Mouse (Mus musculus): Measurements from ENCODE around the gene Rplp0.
"Not testable (repeated sequence)": the region's sequence is repeated elsewhere in the genome, so short reads cannot be mapped to it uniquely, and the experiment has no call there.

The Rplp0 gene

DNA sequence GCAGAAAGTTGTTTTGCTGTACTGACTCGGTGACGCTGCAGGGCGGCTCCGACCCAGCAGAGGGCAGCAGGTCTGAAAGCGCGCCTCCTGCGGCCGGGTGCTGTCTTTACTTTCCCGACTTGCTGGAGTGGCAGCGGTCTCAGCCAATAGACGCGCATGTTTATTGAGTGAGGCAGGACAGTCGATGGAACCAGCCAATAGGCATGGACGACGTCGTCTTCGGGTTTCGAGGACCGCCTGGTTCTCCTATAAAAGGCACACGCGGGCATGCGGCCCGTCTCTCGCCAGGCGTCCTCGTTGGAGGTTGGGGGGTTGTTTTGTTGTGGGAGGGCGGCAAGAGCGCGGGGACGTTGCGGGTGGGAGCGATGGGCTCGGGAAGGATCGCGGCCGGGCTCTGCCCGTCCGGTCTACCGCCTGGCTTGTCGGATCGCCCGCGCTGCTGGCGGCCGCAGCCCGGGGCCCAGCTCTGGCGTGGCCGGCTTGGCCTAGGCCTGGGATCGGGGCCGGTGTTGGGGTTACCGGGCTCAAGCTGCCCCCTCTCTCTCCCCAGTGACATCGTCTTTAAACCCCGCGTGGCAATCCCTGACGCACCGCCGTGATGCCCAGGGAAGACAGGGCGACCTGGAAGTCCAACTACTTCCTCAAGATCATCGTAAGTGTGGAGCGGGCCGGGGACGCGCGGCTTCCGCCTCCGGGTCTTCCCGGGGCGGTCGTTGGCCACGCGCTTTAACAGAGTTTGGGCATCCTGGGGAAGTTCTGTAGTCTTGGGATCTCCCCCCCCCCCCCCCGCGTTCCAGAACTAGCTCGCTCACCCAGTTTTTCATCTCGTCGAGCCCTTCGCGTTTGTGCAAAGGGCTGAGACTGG is at the start of gene Rplp0:
TSS of gene Rplp0 (plus strand) at position 231 of the 865 bp plus-strand sequence.
- in situ Hi-C loops (cut with MboI, MseI), result no loop called here

DNA sequence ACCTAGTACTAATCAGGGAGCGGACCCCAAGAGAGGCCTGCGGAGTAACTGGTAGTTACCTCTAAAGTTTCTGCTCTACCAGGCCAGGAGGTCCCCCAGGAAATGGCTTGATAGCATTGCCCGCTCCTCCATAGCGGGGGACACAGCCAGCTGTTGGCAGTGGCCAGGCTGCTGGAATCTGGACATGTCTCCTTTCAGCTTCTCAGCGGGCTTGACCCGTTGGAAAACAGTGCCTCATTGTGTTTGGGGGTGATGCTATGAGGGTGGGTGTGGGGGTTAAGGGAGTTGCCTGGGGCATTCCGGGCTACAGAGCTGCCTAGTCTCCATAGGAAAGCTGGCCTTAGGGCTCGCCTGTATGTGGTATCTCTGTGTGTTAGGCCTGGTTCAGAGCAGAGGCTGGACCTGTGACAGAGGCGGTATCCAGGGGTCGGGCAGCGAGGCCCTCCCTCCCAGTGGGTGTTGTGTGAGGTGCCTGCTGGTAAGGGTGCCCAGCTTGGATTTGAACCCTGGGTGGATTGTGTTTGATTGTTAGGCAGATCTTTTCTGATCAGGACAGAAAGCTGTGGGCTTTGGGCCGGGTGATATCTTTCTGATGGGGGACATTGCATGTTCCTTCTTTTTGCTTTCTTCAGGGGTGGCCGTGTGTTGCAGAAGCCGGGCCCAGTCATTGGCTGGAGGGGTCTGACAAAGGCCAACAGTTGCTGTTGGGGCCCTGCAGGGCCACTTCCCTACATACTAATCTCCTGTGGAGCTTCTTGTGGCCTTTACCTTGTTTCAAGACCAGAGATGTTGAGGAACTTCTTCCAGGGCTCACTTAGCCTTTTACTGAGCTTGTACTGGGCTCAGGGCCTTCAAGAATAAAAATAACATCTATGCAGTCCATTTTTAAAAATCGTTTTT is 49.2 kb upstream of the Rplp0 start:
- in situ Hi-C loops (cut with MboI, MseI), result loop anchor here (10.0 kb wide), 1 partner anchor 1615 kb away; the partner anchor contains the start of gene Taok3

DNA sequence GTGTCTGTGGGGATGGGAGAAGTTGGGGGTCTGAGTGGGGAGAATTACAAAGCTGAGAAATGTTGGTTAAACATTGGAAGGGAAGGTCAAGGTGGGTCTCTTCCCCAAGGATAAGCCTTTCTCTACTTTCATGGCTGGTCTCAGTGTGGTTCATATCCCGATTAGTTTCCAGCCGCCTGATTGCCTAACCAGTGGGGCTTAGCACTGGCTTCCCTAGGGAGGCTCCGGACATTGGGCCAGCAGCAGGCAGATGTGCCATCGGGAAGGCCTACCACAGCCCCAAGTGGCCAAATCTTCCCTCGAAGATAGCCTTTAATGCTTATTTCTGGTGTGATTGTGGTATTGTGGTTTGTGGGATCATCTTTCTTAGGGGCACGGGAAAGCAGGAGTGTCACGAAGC is 46.9 kb upstream of the Rplp0 start:
- in situ Hi-C loops (cut with MboI, MseI), result no loop called here

DNA sequence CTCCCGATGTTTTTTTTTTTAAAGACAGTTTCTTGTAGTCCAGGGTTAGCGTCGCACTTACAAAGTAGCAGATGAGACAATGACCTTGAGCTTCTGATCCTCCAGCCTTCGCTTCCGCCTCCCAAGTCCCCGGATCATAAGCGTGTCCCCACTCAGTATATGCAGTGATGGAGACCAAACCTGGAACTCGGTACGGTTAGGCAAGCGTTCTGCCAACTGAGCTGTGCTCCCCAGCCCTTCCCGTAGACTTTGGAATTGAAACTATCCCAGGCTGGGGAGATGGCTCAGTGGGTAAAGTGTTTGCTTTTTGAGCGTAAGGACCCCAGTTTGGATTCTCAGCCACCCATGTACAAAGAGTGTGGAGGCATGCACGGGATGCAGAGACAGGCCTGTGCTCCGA is 46.0 kb upstream of the Rplp0 start:
- in situ Hi-C loops (cut with MboI, MseI), result no loop called here

DNA sequence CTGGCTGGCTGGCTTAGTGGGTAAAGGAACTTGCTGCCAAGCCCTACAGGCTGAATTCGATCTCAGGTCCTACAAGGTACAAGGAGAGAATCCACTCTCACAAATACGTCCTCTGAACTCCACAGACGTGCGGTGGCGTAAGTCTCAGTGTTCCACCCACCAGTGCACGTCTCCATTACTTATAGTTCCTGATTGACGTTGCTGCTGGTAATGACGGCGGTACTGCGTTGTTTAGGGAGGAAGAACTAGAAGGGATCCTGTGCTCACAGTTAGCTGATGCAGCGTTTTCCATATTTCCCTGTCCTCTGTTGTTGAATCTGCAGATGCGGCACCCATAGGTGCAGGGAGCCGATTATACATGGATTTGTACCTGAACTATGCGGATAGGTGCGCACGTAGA is 45.5 kb upstream of the Rplp0 start:
- in situ Hi-C loops (cut with MboI, MseI), result no loop called here

DNA sequence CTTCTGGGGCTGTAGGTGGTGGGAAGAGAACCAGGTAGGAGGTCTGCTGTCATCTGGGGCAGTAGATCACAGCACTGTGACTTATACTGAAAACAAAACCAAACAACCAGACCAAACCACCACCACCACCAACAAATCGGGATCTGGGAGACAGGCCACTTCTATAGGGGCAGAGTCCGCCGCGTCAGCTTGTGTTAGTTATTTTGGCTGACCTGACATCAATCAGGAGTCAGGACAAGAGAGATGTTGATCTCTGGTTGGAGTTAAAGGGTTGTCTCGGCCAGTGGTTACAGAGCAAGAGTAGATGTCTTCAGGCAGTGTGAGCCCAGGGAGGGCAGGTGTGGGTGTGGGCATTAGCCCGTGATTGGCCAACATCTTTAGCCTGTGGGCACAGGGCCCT is 44.9 kb upstream of the Rplp0 start:
- in situ Hi-C loops (cut with MboI, MseI), result no loop called here

DNA sequence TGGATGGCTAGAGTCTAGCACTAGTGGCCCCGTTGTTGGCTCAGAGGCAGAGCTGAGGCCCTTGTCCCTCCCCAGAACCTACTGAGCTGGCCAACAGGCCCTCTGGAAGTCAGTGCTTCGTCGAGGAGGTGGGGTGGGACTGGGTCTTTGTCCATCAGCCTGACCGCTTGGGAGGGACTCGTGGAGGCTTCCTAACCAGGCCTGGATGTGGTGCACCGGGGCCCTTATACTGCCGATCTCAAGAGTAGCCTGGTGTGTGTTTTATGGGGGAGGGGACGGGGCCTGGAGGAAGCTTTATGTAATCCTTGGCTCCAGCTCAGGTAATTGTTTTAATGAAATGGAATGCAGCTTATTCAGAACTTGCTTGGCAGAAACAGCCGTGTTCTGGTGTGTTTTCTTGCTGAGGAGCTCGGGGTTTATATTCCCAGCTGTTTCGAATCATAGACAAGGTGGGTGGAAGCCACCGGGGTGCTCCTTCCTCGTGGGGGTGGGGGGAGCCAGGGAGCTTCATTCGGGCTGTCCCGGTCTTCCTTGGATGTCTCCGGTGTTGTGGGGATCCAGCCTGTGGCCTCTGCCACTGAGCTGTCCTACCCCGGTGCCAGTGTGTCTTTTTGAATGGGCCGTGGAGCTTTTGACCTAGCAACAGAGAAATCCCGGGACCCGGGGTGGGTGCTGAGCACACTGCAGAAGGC is 44.2 kb upstream of the Rplp0 start:
- in situ Hi-C loops (cut with MboI, MseI), result no loop called here

DNA sequence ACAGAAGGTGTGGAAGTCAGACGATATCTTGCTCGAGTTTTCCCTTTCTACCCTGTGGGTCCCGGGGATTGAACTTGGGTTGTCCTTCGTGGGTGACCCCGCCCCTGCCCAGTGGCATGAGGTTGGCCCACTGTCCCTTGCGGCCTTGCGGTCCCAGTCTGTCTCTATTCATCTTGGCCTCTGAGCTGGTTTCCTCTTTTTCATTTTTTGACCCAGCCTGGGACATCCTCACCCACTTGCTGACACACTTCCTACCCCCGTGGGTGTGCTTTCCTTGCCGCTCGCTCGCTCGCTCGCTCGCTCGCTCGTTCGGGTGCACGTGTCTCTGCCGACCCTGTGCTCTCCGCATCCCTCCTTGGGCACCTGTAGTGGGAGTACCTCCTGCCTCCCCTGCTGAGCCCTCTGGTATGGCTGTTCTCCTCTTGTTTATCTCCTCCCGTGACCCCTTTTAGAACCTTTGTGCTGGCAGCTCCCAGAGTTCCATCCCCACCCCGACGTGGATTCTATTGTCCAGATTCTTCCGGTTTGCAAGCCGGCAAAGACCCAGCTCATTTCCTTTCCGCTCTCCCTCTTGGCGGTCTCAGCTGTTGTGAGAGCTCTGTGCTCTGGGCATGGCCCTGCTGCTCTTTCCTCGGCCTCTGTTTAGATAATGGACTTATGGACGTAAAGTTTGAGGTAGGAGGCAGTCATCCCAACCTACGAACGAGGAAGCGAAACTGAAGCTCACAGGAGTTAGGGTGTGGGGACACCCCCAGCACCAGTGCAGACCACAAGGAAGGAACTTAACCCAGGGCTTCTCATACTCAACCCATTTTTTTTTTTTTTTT is 43.0 kb upstream of the Rplp0 start:
- in situ Hi-C loops (cut with MboI, MseI), result no loop called here

DNA sequence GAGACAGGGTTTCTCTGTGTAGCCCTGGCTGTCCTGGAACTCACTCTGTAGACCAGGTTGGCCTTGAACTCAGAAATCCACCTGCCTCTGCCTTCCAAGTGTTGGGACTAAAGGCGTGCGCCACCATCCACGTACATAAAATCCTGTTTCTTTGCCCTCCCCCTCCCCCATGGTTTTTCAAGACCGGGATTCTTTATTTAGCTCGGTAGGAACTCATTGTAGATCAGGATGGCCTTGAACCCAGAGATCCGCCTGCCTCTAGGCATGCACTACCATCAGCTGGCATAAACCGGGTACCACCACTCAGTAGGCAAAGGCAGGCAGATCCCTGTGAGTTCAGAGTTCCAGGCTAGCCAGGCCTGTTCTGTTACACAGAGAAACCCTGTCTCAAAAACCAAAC is 42.4 kb upstream of the Rplp0 start:
- in situ Hi-C loops (cut with MboI, MseI), result no loop called here

DNA sequence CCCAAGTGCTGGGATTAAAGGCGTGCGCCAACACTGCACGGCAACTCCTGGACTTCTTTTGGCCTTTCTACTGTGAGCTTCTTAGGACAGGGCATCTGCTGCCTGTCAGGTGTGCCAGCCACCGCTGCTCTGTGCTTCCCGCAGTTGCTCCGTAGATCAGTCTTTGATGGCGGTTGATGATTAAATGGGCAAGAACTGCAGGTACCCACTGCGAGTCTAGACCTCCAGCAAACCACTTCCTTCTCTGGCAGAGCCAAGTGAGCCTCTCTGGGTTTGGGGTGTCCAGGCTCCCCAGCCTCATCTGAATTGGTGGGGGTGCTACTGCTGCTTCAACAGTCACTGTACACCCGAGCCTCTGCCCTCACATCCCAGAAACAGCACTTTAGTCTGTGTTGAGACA is 41.8 kb upstream of the Rplp0 start:
- in situ Hi-C loops (cut with MboI, MseI), result no loop called here

DNA sequence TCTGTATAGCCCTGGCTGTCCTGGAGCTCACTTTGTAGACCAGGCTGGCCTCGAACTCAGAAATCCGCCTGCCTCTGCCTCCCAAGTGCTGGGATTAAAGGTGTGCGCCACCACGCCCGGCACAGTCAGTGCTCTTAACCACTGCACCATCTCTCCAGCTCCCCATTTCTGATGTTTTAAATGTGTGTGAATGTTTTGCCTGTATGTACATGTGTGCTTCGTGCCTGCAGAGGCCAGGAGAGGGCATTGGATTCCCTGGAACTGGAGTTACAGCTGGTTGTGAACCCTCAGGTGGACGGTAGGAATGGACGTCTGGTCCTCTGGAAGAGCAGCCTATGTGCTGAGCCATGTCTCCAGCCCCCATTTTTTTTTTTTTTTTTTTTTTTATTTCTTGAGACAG is 41.1 kb upstream of the Rplp0 start:
- in situ Hi-C loops (cut with MboI, MseI), result not testable (repeated sequence)

DNA sequence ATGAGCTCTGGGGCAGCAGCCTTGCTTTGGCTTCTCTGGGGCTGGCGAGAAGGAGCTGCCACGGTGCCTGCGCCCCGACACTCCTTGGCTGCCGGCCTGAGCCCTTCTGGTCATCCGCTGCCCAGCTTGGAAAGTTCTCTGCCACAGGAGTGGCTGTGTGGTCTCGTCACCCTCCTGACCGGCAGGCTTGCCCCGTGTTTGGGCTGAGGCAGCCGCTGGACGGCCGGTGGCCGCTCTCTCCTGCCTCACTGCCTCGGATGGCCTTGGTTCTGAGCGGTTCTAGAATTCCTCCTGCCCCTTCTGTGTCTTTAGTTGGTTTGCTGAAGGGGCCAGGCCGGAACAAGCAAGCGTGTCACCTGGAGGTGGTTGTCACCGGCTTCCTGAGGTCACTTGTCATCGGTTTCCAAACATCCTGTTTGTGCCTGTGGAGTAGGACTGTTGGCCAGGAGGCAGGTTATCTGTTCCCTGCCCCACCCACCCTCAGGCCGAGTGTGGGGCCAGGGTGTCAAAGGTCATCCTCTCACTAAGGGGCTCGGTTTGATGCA is 38.9 kb upstream of the Rplp0 start:
- in situ Hi-C loops (cut with MboI, MseI), result no loop called here

DNA sequence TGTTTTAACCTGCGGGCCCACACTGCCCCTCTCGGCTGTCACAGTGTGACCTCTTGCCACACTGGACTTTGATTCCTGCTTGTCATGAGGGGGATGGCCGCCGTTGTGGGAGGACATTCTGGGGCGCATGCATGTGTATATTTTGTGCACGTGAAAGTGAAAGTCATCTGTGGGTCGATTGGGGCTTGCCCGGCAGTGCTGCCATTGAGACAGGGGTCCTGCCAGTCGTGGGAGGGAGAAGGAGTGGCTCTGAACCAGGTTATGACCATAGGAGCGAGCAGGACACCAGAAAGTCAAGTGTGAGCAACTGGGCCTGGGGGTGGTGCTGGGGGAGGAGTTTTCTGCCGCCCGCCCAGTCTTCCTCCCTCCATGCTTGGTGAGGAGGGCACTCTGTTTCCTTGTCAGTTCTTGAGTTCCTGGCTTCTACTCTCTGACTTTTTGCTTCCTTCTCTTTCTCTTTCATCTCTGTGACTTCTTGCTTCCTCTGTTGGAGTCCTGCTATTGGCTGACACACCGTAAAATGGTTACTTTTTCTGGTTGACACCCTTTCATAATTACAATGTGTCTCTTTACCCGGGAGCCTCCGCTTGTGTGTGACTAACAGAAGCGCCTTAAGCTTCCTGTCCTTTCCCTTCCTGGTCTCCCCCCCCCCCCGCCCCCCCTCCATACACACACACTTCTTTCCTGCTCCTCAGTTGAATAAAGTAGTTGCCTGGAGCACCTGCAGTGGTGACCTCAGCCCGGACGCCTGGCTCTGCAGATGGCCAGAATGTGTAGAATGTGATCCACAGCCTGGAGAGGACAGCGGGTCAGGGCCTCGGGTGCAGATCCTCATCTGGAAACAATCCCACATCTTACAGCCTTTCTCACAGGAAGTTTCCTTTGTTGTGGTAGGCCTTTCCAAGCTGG is 37.5 kb upstream of the Rplp0 start:
- in situ Hi-C loops (cut with MboI, MseI), result no loop called here

DNA sequence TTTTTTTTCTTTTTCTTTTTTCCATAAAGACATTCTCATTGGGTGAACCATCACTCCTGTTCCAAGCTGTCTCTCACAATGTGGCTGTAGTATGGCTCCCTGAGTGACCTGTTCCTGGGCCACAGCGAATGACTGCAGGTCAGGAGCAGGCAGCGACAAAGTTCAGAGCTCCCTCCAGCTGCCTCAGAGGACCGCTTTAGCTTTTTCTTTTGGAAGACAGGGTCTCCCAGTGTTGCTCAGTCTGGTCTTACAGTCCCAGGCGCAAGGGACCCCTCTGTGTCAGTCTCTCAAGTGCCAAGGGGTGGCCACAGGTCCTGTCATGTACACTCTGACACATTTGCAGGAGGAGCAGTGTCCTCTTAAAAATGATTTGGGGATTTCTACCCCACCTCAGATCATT is 36.7 kb upstream of the Rplp0 start:
- in situ Hi-C loops (cut with MboI, MseI), result no loop called here

DNA sequence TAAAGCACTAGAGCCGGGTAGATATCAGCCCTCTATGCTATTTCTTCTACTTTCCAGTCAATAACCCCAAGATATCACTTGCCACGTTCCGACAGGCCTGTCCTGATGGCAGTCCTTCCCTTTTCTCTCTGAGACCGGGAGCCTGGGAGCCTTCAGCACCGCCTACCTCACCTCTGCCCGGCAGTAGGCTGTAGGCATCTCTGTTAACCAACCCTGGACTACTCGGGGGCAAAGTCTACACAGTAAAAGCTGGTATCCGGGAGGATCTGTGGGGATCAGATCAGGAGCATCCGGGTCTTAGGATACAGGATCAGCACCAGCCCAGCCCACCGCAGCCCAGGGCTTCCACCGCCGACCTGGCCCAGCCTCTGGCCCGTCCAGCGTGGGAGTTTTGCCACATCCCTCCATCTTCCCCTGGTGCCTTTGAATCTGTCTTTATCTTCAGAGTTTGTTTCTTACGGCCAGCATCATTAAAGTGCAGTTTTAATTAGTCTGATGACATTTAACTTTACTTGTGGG is 36.2 kb upstream of the Rplp0 start:
- in situ Hi-C loops (cut with MboI, MseI), result no loop called here

DNA sequence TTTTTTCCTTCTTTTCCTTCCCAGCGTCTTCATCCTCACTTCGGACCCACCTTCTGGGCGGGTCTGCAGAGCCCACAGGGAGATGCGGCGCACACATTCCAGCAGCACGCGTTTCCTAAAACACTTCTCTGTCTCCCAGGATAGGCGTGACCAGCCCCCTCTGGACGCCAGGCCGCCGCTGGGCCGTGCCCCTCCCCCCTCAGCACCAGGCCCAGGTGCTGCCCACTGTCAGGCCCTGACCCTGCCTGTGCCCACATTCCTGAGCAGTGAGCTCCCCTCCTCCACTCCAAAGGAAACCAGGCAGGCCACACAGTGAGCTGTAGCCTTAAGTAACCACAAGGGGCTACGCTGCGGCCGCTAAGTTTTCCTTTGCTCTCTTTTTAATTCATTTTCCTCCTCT is 35.3 kb upstream of the Rplp0 start:
- in situ Hi-C loops (cut with MboI, MseI), result no loop called here

DNA sequence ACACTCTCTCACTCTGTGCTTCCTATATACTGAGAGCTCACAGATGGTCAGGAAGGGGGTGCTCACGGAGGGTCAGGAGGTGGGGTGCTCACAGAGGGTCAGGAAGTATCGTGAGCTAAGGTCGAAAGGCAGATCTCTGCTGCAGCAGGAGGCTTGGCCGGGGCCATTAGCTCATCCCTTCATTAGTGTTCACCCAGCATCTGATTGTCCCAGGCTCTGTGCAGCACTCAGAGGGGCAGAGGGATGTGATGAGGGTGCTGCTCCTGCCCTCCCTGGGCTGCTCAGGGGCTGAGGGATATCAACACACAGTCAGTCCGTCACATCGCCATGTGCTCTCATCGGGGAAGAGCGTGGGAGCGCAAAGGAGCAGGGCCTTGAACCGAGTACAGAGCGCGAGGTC is 34.8 kb upstream of the Rplp0 start:
- in situ Hi-C loops (cut with MboI, MseI), result no loop called here

DNA sequence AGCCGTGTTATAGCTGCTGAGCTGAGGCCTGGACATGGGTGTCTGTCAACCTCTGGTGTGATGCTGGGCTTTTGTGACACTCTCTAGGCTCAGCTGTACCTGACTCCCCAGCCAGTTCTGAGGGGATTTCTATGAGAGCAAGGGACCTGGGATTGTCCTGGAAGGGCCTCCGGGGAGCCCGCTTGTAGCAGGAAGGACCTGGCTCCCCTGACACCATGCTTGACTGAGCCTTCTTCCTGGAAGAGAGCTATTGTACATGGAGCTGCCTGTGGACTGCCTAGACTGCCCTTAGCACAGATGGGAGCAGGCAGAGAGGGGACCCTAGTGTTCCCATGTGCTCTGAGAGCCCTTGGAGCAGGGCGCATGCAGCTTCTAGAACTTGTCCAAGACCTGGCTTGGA is 33.9 kb upstream of the Rplp0 start:
- in situ Hi-C loops (cut with MboI, MseI), result no loop called here

DNA sequence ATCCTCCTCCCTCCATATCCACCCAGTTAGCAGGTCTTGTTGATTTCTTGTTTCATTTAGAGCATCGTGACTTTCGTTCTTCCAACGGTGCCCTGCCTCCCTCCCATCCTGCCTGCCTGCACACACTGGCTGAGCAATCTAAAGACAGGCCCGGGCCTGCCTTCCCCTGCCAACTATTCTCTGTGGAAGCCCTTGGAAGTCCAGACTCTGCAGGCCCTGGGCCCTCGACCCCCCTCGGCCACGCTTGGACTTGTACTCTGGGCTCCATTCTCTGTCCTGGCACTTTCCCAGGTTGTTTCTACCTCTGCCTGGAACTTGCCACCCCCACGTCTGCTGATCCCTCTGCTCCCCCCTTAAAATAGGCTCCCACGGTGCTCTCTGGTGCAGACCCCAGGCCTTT is 33.3 kb upstream of the Rplp0 start:
- in situ Hi-C loops (cut with MboI, MseI), result no loop called here
